Mouse (Mus musculus) E14TG2a.4 (cell line): ENCODE measurements around the gene Hibch.
A peak's percentile ranks its signal among the peaks of the same experiment; 100 is the strongest.

Experiments used
- H3K27me3 ChIP-seq: 2 replicates; pipeline ENCODE4 v1.6.1; 2014; ENCODE audit warnings: low read length, control low read depth; ENCODE audit not compliant: insufficient read depth
- H3K36me3 ChIP-seq: 2 replicates; pipeline ENCODE4 v1.6.1; 2014; ENCODE audit warnings: low read length, control low read depth; ENCODE audit not compliant: insufficient read depth
- H3K4me1 ChIP-seq: replicated peaks from 2 replicates; pipeline ENCODE4 v1.6.1; 2014; ENCODE audit warnings: low read depth, low read length, control low read depth
- H3K4me3 ChIP-seq: replicated peaks from 2 replicates; pipeline ENCODE4 v1.5.1; 2014; ENCODE audit warnings: mild to moderate bottlenecking, low read length
- H3K9me3 ChIP-seq: 2 replicates; pipeline ENCODE4 v1.6.1; 2014; ENCODE audit warnings: low read length, control low read depth
- CTCF ChIP-seq: conservative IDR thresholded peaks from 2 replicates; pipeline ENCODE4 v1.5.1; 2014; ENCODE audit warnings: low read length
- NANOG ChIP-seq: IDR thresholded peaks from 2 replicates; pipeline ENCODE4 v1.6.1; 2014; ENCODE audit warnings: borderline replicate concordance, low read length, mixed read lengths
- POU5F1 ChIP-seq: IDR thresholded peaks from 2 replicates; pipeline ENCODE4 v1.6.1; 2014; ENCODE audit warnings: low read length, borderline replicate concordance

Hibch gene

DNA sequence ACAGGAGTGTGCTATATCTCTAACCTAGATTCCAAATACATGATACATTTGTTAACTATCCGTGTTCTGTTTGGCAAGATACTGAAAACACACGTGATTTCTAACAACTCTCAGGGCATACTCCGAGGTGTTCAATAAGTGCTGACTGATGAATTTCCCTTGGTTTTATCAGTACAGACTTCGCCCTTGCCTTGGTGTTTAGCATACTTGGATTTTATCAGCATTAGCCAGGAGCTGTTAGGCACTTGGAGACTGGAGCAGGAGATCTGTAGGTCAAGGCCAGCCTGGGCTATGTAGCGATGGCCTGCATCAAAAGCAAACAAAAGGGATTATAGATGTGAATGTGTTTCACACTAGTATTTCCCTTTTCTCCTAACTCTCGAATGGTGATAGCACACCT is 36.3 kb upstream of the Hibch start:
- no peak overlapping the region for H3K4me3 ChIP-seq
- no peaks in the 10 kb centered on the region for H3K4me1 ChIP-seq
- no peaks in the 10 kb centered on the region for H3K27me3 ChIP-seq
- no peaks in the 10 kb centered on the region for H3K36me3 ChIP-seq
- H3K9me3 ChIP-seq, result no peaks in the 10 kb centered on the region
- TF ChIP-seq CTCF (no peak), POU5F1 (no peak), NANOG (no peak)

DNA sequence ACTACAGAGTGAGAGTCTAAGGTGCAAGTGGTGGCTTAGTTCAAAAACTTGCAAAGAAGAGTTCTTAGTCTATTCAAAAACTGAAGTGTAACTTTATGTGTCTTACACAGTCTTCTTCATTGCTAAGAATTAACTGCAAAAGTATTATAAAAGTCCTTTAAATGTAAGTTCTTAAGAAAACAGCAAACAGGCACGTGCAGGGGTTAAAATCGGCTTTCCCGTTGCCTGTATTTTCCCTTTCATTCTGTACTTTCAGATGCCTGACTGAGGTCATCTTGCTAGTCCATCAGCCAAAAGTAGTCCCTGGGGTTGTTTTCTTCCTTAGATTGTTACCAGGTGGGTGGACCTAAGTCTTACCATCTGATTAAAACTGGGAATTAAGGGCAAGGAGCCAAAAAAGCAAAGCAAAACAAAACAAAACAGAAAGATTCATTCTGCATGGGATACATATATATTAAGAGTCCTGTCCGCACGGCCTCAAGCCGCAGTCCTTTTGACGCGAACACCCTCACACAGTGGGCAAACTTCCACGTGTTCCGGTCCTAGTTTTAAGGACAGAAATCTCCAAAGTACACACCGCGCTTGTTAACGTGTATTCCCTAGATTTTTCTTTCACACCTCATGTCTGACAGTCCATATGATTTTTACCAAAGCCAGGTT is 28.4 kb upstream of the Hibch start:
- Histone ChIP-seq H3K9me3 (no peaks in the 10 kb centered on the region), H3K36me3 (no peaks in the 10 kb centered on the region), H3K27me3 (peaks cover 33% of the 10 kb centered on the region), H3K4me3 (peak overlapping the region; percentile 83), H3K4me1 (peaks cover 10% of the 10 kb centered on the region)
- TF ChIP-seq POU5F1 (no peak), NANOG (no peak), CTCF (no peak)

DNA sequence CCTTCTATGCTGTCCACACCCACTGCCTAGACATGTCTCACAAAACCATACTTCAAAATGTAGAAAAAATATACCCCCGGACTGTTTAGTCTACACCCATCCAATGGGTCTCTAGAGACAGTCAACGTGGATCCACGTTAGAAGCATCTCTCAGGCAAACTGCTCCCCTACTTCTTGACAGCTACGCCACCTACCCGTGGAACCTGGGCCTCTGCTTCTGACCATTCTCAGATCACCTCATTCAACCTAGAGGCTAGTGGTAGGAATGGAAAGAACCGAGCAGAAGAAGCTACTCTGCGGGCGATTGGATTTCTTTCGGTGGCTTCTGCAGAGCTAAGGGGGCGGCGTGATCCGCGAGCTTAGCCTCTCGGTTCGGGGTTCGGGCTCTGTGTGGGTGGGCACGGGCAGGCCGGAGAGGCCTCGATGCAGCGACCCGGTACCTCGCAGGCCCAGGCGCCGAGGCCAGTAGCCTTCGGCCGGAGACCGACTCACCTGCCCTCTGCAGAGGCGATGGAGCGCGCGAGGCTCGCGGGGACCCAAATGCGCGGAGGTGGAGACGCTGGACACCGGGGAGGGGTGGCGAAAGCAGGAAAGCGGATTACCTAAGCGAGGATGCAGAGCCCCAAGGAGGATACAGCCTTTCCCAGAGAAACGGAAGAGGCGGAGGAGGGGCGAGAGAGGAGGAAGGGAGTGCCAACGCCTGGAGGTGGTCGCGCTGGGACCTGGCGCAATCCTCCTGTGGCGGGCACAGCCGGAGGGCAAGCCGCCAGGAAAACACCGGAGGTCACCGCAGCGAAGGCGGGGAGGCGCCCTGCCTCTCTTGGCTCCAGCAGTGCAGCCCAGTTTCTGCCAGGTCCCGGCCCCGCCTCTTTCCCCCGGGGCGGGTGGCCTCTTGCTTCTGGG is 27.6 kb upstream of the Hibch start, which contains the start of gene Inpp1:
Gene Inpp1 (minus strand): TSS at position 779 of the 903 bp plus-strand sequence.
- H3K4me3 ChIP-seq, result peak within 1 kb of the TSS; percentile 83
- no peaks in the 10 kb centered on the region for H3K9me3 ChIP-seq
- no peaks in the 10 kb centered on the region for H3K36me3 ChIP-seq
- H3K27me3 ChIP-seq, result peaks cover 33% of the 10 kb centered on the region
- H3K4me1 ChIP-seq, result peaks cover 10% of the 10 kb centered on the region
- no peak for TF ChIP-seq CTCF
- TF ChIP-seq NANOG, result no peak
- TF ChIP-seq POU5F1, result no peak

DNA sequence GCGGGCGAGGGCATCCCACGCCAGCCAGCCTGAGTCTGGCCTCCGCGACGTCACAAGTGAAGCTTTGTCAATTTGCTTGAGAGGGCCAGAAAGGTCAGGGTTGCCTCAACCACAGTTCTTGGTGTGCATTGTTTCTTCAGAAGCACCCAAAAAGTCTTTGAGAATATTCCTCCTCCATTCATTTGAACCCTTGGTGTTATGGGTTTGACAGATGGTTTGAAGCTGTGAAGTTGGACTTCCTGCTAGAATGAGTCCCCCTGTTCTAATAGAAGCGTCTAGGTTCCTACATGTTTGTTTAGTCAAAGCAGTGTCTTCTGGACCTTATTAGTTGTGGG is 26.9 kb upstream of the Hibch start:
- Histone ChIP-seq H3K36me3 (no peaks in the 10 kb centered on the region), H3K4me3 (peak overlapping the region; percentile 83), H3K9me3 (no peaks in the 10 kb centered on the region), H3K27me3 (peaks cover 33% of the 10 kb centered on the region), H3K4me1 (peaks cover 12% of the 10 kb centered on the region)
- no peak for TF ChIP-seq CTCF
- no peak for TF ChIP-seq NANOG
- no peak for TF ChIP-seq POU5F1

DNA sequence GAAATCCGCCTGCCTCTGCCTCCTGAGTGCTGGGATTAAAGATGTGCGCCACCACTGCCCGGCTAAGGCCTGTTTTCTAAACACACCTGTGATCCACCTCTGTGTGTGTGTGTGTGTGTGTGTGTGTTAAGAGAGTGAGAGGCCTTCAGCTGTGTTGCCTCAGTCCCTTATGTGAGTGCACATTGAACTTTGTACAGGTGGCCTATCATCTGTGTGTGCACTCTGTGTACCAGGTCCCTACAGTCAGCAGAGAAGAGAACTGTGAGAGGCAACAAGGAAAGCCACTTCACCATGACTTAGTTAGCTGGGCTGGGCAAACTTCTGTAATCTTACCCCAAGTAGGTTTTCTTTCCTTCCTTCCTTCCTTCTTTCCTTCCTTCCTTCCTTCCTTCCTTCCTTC is 5.6 kb upstream of the Hibch start:
- no peaks in the 10 kb centered on the region for H3K36me3 ChIP-seq
- H3K4me1 ChIP-seq, result peaks cover 11% of the 10 kb centered on the region
- H3K27me3 ChIP-seq, result no peaks in the 10 kb centered on the region; the same call in 1 of the 2 replicates
- no peak for TF ChIP-seq NANOG
- no peak for TF ChIP-seq POU5F1
- TF ChIP-seq CTCF, result no peak
- H3K4me3 ChIP-seq, result no peak overlapping the region
- no peaks in the 10 kb centered on the region for H3K9me3 ChIP-seq

DNA sequence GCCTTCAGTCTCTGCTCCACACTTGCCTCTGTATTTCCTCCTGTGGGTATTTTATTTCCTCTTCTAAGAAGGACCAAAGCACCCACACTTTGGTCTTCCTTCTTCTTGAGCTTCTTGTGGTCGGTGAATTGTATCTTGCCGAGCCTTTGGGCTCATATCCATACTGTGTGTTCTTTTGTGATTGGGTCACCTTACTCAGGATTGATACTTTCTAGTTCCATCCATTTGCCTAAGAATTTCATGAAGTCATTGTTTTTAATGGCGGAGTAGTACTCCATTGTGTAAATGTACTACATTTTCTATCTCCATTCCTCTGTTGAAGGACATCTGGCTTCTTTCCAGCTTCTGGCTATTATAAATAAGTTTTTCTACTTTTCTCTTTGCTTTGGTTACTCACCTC is 375 bp upstream of the Hibch start:
- no peaks in the 10 kb centered on the region for H3K9me3 ChIP-seq
- H3K4me3 ChIP-seq, result peak overlapping the region; percentile 62
- no peaks in the 10 kb centered on the region for H3K36me3 ChIP-seq
- no peak for TF ChIP-seq POU5F1
- TF ChIP-seq NANOG, result no peak
- no peaks in the 10 kb centered on the region for H3K27me3 ChIP-seq
- H3K4me1 ChIP-seq, result peaks cover 34% of the 10 kb centered on the region

DNA sequence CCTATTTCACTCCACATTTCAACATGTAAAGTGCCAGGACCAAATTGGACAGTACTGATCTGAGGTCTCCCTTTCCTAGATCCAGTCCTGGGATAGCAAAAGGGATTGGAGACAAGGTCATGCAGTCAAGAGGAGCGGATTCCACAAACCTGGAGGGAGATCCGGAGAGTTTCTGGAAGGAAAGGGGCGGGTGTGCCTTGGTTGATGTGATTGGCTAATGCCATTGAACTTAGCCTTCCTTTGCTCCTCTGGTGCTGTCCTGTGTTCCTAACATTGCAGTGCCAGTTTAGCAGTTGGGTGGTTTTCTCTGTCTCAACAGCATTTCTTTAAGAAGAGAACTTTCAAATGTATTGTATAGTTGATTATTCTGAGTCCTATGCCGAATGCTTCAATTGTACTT is 1.8 kb downstream of the Hibch start:
- Histone ChIP-seq H3K4me1 (peaks cover 28% of the 10 kb centered on the region), H3K4me3 (no peak overlapping the region), H3K36me3 (no peaks in the 10 kb centered on the region), H3K27me3 (no peaks in the 10 kb centered on the region), H3K9me3 (no peaks in the 10 kb centered on the region)
- TF ChIP-seq CTCF (no peak), POU5F1 (no peak), NANOG (no peak)

DNA sequence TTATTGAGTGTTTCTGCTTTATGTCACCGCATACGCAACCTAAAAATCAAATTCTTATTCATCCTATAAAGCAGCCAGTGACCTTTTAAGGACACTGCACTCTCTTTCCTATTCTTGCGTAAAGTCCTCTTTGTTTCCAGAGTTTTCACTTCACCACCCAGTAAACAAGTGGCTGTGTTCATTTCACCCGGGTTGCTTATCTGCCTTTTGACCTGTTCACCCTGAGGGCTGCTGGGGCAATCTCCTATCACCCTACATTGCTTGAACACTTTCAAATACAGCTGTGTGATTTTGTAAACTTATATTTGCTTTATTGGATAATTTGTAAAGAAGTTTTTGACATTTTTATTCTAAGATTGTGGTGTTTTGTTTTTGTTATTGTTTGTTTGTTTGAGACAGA is 4.7 kb downstream of the Hibch start:
- Histone ChIP-seq H3K27me3 (no peaks in the 10 kb centered on the region), H3K9me3 (no peaks in the 10 kb centered on the region), H3K36me3 (no peaks in the 10 kb centered on the region), H3K4me3 (no peak overlapping the region), H3K4me1 (peaks cover 21% of the 10 kb centered on the region)
- no peak for TF ChIP-seq CTCF
- TF ChIP-seq POU5F1, result no peak
- no peak for TF ChIP-seq NANOG
